Mouse (Mus musculus): Measurements from ENCODE around the gene Tssk1.

Tssk1 gene

DNA sequence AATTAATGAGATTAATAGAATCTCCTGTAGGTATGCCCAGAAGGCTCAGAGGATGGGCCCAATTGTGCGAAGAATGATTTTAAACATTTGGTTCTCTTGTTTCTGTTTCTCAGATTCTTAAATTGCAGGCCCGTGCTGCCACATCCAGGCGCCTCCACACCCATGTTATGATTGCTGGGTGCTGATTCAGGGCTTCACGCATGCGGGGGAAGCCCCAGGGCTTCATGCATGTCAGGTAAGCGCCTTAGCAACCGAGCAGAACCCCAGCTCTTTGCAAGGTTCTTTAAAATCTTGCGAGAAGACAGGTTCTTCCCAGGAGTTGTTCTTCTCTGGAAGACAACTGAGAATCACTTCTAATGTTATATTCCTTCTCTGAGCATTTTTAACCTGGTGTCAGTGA, 49.4 kb downstream of the Tssk1 start:
- DNase-seq (ENCODE audit: low spot score in 2 of 2): no peak

DNA sequence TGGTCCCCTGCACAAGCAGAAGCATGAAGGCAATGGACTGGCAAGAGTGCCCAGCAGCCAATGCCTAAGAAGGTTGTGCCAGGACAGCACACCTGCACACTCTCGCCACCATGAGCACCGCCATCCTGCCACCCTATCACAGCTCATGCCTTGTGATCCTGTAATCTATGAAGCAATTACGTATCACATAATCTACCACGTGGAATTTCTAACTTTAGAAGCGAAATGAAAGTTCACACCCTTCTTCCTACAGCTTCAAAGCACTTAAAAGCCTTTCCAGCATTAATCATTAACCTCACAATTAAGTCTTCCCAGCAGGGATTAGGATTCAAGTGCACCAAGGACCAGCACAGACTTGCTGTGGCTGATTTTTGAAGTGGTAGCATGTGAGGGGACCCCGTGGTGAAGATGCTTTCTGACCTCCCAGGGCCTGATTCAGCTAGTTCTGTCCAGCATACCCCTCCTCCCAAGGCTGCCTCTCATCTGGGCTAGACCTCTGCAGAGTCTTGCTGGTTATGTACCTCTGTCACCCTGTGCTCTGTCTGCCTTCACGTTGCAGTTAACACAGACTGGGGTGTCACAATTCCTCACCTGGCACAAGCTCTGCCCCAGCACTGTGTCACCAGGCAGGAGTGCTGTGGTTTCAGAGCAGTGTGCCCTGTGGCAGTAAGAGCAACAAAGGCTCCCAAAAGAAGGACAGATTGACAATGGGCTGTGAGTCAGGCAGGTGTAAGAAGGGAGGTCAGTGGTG, 51.2 kb downstream of the Tssk1 start:
- DNase-seq (ENCODE audit: low spot score in 2 of 2): no peak

Data from heart, adult 9 months (tissue).